Mouse (Mus musculus) forebrain, embryonic 11.5 days (tissue): Measurements from ENCODE around the gene Sp6. TPM values are rescaled to one million over a fixed set of nuclear protein-coding genes. Genes with fewer than 3 reads are reported as not detected.
A peak's percentile ranks its signal among the peaks of the same experiment; 100 is the strongest.

ENCODE experiments used
- ATAC-seq: fragments of 200-750 bp; cut with Nextera tagmentation; replicated peaks from 2 replicates; pipeline ENCODE4 v1.8.0; 2017; ENCODE audit warnings: moderate TSS enrichment; ENCODE audit not compliant: low FRiP score
- DNase-seq: peaks from one replicate; pipeline ENCODE4 v3.0.0-alpha.2; 2017; ENCODE audit warnings: low spot score
- H3K27ac ChIP-seq: fragments of 300-500 bp; sonication (generic); 2 replicates; pipeline ENCODE4 v1.5.1; 2014; ENCODE audit warnings: low read depth, low read length
- H3K27me3 ChIP-seq: fragments of 300-500 bp; sonication (generic); 2 replicates; pipeline ENCODE4 v1.6.1; 2014; ENCODE audit warnings: mild to moderate bottlenecking, low read length, mixed read lengths; ENCODE audit not compliant: control insufficient read depth, insufficient read depth
- H3K36me3 ChIP-seq: fragments of 300-500 bp; sonication (generic); 2 replicates; pipeline ENCODE4 v1.6.1; 2014; ENCODE audit warnings: mild to moderate bottlenecking, low read length, moderate library complexity, mixed read lengths; ENCODE audit not compliant: control insufficient read depth, insufficient read depth
- H3K4me1 ChIP-seq: fragments of 300-500 bp; sonication (generic); replicated peaks from 2 replicates; pipeline ENCODE4 v1.6.1; 2014; ENCODE audit warnings: low read length, mixed read lengths; ENCODE audit not compliant: control insufficient read depth, insufficient read depth
- H3K4me2 ChIP-seq: fragments of 300-500 bp; sonication (generic); 2 replicates; pipeline ENCODE4 v1.6.1; 2014; ENCODE audit warnings: low read depth, mild to moderate bottlenecking, low read length, moderate library complexity, mixed read lengths; ENCODE audit not compliant: severe bottlenecking
- H3K4me3 ChIP-seq: fragments of 300-500 bp; sonication (generic); 2 replicates; pipeline ENCODE4 v1.5.1; 2014; ENCODE audit warnings: low read depth, low read length
- H3K9ac ChIP-seq: fragments of 300-500 bp; sonication (generic); 2 replicates; pipeline ENCODE4 v1.6.1; 2014; ENCODE audit warnings: low read length
- H3K9me3 ChIP-seq: fragments of 300-500 bp; sonication (generic); 2 replicates; pipeline ENCODE4 v1.6.1; 2016; ENCODE audit warnings: low read length, mixed read lengths; ENCODE audit not compliant: control insufficient read depth
- WGBS: fragments of 180-500 bp; shearing (Covaris S2); extraction: QIAGEN DNeasy Blood & Tissue Kit; methylation state at CpG from one replicate; pipeline ENCODE4 v1.1.7; 2014; 5-methylcytosine and 5-hydroxymethylcytosine counted together
- polyA plus RNA-seq: library from polyadenylated mRNA; unstranded; fragments of >200 nt; fragmentation: Nextera tagmentation; extraction: Ambion mirVana; gene quantifications from 2 replicates; pipeline ENCODE4 v1.2.1, GENCODE M21; 2014

Sp6 gene
- polyA plus RNA-seq, 1 experiment from 2014 or later: not detected

DNA sequence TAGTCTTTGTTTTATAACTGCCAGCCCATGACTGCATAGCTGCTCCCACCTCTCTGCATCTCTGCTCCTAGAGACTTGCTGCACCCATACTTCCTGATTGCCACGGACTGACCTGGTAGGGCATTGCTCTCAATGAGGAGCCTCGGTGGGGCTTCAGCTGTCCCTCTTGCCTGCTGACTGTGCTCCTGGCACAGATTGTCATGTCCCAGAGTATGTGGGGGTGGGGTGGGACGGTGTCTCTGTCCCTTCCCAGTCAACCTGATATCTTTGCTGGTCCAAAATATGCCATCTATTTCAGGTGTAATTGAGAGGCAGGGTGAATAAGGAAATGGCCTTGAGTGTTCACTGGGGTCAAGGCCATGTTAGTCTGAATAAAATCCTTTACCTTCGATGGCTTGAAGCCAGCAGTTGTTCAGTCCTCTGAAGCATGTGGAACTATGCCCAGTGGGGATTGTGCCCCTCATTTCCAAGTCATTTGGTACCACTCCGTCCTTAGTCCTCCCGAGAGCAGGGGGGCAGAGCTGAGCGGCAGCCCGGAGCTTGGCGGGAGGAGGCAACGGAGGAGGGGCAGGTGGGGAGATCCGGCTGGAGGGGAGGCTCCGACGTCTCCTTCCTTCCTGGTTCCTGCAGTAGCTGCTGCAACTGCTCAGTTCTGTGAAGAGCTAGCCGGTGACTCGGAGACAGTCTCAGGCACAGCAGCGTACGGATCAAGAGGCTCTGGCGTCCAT, 37.2 kb downstream of the Sp6 start, which contains the start of gene Osbpl7:
TSS of gene Osbpl7 (plus strand) at position 413 of the 728 bp plus-strand sequence.
- no peaks in the 10 kb centered on the region for H3K9me3 ChIP-seq
- ATAC-seq (peak; percentile 60), DNase-seq (peak; percentile 84)
- H3K4me3 ChIP-seq: peak within 1 kb of the TSS; percentile 56
- no peak within 1 kb of the TSS; the same call in 1 of the 2 replicates for H3K27ac ChIP-seq
- no peaks in the 10 kb centered on the region for H3K27me3 ChIP-seq
- peak within 1 kb of the TSS; percentile 64 for H3K9ac ChIP-seq
- peak within 1 kb of the TSS; percentile 89 for H3K4me2 ChIP-seq
- H3K36me3 ChIP-seq: peaks cover 2% of the 10 kb centered on the region; the same call in 1 of the 2 replicates
- H3K4me1 ChIP-seq: peaks cover 11% of the 10 kb centered on the region
- 9% methylated on average over 18 of the region's 18 CpGs for WGBS

DNA sequence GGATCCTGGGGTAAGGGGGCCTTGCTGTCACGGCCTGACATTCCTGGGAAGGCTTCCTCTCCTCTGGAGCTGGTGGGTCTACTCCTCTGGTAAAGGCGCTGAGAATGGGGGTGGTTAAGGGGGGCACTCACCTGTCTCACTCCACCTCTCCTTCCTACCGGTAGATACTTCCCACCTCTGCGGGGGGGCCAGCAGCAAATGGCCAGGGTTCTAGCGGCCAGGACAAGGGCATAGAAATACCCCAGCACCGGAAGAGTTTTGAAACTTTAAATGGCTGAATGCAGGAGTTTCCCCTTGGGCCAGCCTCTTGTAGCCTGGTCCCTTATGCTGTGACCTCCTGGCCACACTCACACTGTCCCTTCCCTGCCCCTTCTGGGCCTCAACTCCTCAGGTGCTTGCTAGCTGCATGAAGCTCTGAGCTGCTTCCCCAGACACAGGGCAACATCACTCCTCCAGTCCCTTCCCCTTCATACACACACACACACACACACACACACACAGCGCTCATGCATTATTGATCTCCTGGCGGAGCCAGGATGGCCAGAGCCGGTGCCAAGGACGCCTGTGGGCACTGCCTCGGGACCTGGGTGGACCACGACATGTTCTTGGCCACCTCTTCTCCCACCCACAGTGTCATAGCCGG, 37.9 kb downstream of the Sp6 start:
- no peaks in the 10 kb centered on the region for H3K27me3 ChIP-seq
- 35% methylated on average over 13 of the region's 13 CpGs for WGBS

DNA sequence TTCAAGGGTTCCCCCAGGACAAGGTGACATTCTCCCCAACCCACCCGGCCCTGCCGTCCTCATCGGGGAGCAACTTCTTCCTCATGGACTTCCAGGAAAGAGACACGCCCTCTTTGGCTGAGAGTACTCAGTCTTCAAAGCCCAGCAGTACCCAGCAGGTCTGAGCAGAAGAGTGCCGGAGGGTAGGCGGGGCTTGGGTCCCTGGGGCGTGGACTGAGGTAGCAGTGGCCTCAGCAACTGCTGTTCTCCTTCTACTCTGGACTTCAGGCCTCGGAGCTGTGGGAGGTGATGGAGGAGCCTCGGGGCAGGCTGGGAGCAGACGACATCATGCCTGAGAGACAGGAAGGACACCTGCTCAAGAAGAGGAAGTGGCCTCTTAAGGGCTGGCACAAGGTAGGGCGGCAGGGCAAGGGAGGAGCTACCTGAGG, 39.0 kb downstream of the Sp6 start:
- Histone ChIP-seq H3K9me3 (no peaks in the 10 kb centered on the region), H3K27me3 (no peaks in the 10 kb centered on the region), H3K9ac (no peak overlapping the region), H3K4me1 (peaks cover 11% of the 10 kb centered on the region), H3K36me3 (peaks cover 2% of the 10 kb centered on the region; the same call in 1 of the 2 replicates), H3K4me3 (no peak overlapping the region), H3K27ac (no peak overlapping the region), H3K4me2 (no peak overlapping the region)
- ATAC-seq: 0 out of 2 replicates have a peak, but pooled peaks have one; percentile 29
- 30% methylated on average over 11 of the region's 11 CpGs for WGBS
- DNase-seq: no peak

More for the DNA sequence above, 37.9 kb downstream of the Sp6 start:
- H3K36me3 ChIP-seq: peaks cover 2% of the 10 kb centered on the region; the same call in 1 of the 2 replicates
- no peak overlapping the region for H3K27ac ChIP-seq
- H3K9ac ChIP-seq: peak overlapping the region; percentile 64
- ATAC-seq: peak; percentile 49
- H3K4me3 ChIP-seq: peak overlapping the region; percentile 56
- DNase-seq: no peak
- no peaks in the 10 kb centered on the region for H3K9me3 ChIP-seq
- H3K4me2 ChIP-seq: peak overlapping the region; percentile 89
- H3K4me1 ChIP-seq: peaks cover 11% of the 10 kb centered on the region

DNA sequence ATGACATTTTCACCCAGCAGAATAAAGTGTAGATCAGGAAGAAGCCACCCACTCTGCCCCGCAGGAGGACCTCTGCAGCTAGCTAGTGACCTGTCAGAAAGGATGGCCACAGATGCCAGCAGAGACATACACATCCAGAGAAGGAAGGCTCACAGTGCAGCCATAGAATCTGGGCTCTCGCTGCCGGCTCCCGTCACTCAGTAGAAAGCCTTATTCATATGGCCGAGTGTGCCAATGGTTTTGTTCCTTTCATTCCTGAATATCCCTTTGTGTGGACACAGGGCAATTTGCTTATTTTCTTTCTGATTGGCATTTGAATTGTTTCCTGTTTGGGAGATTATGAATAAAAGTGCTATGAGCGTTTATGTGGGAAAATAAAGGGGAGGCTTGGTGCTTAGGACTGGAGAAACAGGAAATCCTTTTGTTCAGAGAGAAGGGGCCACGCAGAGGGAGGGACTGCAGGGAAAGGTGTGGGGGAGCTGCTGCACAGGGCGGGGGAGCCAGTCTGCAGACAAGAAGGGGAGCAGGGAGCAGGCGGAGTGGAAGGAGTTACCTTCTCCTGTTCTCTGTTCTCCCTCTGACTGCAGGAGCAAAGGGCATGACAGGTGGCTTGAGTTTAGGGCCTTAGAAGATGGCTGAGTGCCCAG, 50.2 kb downstream of the Sp6 start:
- Histone ChIP-seq H3K9ac (peak overlapping the region; percentile 29; the same call in 1 of the 2 replicates), H3K4me3 (no peak overlapping the region), H3K9me3 (no peaks in the 10 kb centered on the region), H3K27me3 (no peaks in the 10 kb centered on the region), H3K4me2 (no peak overlapping the region), H3K36me3 (no peaks in the 10 kb centered on the region; the same call in 1 of the 2 replicates), H3K27ac (peak overlapping the region; percentile 31), H3K4me1 (peaks cover 4% of the 10 kb centered on the region; the same call in 1 of the 2 replicates)
- ATAC-seq: 0 out of 2 replicates have a peak, but pooled peaks have one; percentile 18
- DNase-seq: no peak
- WGBS: 26% methylated on average over 9 of the region's 9 CpGs

DNA sequence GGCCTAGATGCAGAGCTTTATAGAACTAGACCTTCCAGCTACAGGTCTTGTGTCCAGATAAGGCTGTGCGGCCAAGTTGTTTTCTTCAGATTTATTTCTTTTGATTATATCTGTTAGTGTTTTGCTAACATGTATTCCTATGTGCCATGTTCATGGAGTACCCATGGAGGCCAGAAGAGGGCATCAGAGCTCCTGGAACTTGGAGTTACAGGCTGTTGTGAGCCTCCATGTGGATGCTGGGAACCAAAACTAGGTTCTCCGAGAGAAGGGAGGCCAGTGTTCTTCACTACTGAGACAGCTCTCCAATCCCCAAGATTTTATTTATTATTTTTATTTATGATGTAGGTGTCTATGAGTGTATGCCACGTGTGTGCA, 50.7 kb downstream of the Sp6 start:
- ATAC-seq: no peak
- H3K36me3 ChIP-seq: no peaks in the 10 kb centered on the region; the same call in 1 of the 2 replicates

DNA sequence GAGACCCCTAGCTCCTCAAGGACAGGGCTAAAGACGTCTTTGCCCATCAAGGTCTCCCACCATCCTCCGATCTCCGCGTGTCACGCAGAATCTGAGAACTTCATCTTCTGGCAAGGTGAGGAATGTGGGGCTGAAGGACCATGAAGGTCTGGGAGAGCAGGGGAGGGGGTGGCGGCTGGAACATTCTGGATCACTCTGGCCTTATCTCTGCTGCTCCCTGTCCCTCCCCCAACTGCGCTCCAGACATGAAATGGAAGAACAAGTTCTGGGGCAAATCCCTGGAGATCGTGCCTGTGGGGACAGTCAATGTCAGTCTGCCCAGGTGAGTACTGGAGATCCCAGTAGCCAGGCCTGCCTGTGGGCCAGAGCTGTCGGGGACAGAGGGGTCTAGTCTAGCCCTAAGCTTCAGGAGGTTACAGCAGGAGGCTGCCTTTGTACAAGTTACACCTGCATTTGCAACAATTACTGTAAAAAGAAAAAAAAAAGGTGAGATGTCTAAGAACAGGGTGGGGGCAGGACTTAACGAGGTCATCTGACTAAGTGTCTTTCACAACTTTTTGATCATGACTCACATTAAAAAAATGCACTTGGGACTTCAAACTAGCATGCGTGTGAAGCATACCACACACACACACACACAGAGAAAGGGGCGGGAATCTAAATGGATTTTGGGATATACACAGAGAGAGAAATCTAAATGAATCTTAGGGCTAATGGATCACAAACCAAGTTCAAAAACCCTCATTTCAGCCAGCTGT, 52.5 kb downstream of the Sp6 start:
- H3K9ac ChIP-seq: no peak overlapping the region
- no peaks in the 10 kb centered on the region for H3K36me3 ChIP-seq
- no peak overlapping the region for H3K4me3 ChIP-seq
- H3K4me1 ChIP-seq: peaks cover 4% of the 10 kb centered on the region; the same call in 1 of the 2 replicates
- no peak for ATAC-seq
- no peaks in the 10 kb centered on the region for H3K27me3 ChIP-seq
- DNase-seq: no peak
- H3K27ac ChIP-seq: no peak overlapping the region
- no peaks in the 10 kb centered on the region for H3K9me3 ChIP-seq
- 90% methylated on average over 12 of the region's 12 CpGs for WGBS
- no peak overlapping the region for H3K4me2 ChIP-seq

More for the DNA sequence above, 50.7 kb downstream of the Sp6 start:
- DNase-seq: no peak
- peaks cover 4% of the 10 kb centered on the region; the same call in 1 of the 2 replicates for H3K4me1 ChIP-seq
- H3K9me3 ChIP-seq: no peaks in the 10 kb centered on the region
- no peak overlapping the region for H3K9ac ChIP-seq
- H3K27ac ChIP-seq: peak overlapping the region; percentile 31
- H3K4me3 ChIP-seq: no peak overlapping the region
- H3K4me2 ChIP-seq: no peak overlapping the region
- H3K27me3 ChIP-seq: no peaks in the 10 kb centered on the region
- 89% methylated on average over 3 of the region's 3 CpGs for WGBS

DNA sequence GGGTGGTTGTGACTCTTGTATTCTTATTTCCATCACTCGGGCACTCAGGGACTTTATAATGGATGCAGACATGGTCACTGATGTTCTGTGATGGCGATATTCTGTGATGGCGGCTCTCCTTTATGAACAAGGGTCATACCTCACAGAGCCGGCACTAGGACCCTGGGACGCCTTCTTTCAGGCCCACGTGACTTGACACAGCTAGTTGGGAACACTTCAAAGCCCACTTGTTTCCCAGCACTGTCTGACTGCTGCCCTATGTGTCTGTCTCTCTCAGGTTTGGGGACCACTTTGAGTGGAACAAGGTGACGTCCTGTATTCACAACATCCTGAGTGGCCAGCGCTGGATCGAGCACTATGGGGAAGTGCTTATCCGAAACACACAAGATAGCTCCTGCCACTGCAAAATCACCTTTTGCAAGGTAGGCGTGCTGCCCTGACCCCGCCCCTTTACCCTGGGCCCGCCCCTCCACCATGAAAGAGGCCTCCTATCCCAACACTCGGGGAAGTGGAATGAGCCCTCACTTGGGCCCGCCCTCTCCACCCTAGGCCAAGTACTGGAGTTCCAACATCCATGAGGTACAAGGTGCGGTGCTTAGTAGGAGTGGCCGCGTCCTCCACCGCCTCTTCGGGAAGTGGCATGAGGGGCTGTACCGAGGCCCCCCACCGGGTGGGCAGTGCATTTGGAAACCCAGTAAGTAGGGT, 53.6 kb downstream of the Sp6 start:
- Histone ChIP-seq H3K4me2 (no peak overlapping the region), H3K4me1 (peaks cover 4% of the 10 kb centered on the region; the same call in 1 of the 2 replicates), H3K27ac (no peak overlapping the region), H3K36me3 (no peaks in the 10 kb centered on the region), H3K9me3 (no peaks in the 10 kb centered on the region), H3K4me3 (no peak overlapping the region), H3K27me3 (no peaks in the 10 kb centered on the region), H3K9ac (no peak overlapping the region)
- DNase-seq (no peak), ATAC-seq (no peak)
- WGBS: 47% methylated on average over 22 of the region's 22 CpGs
